Mouse (Mus musculus) activated CD4-positive, CD25-positive, alpha-beta regulatory T cell (primary cell): Measurements from ENCODE around the gene Fxr2. TPM values are rescaled to one million over a fixed set of nuclear protein-coding genes. Genes with fewer than 3 reads are reported as not detected.

Experiments used
- polyA plus RNA-seq, 2 experiments: library from polyadenylated mRNA; unstranded; fragments of 100-300 nt; shearing (Covaris generic); gene quantifications; one replicate each; pipeline ENCODE4 v1.2.1; 2017

Fxr2 gene
- 10 to 100 TPM; 49.1 to 52.6 TPM for polyA plus RNA-seq

GRCm38 (mm10) chr11:69632284-69633089 is at the start of gene Fxr2:
TSS of gene Fxr2 (plus strand) at chr11:69632990.

GRCm38 (mm10) chr11:69605726-69606490 is 26.9 kb upstream of the Fxr2 start, which contains the start of gene Atp1b2:
TSS of gene Atp1b2 (minus strand) at chr11:69605942.

GRCm38 (mm10) chr11:69617805-69618204 is 15.0 kb upstream of the Fxr2 start, which contains the start of gene Shbg:
TSS of gene Shbg (minus strand) at chr11:69617905.

GRCm38 (mm10) chr11:69621571-69622268 is 11.1 kb upstream of the Fxr2 start, which contains the start of gene Sat2:
TSS of gene Sat2 (plus strand) at chr11:69622024.

GRCm38 (mm10) chr11:69655264-69656064 is 22.7 kb downstream of the Fxr2 start, which contains the start of gene Sox15:
TSS of gene Sox15 (plus strand) at chr11:69655314.

GRCm38 (mm10) chr11:69662213-69662966 is 29.6 kb downstream of the Fxr2 start, which contains the start of gene Mpdu1:
TSS of gene Mpdu1 (minus strand) at chr11:69662642.

GRCm38 (mm10) chr11:69665961-69666664 is 33.3 kb downstream of the Fxr2 start, which contains the start of gene Cd68:
TSS of gene Cd68 (minus strand) at chr11:69666153.

GRCm38 (mm10) chr11:69672211-69672706 is 39.5 kb downstream of the Fxr2 start, which contains the start of gene Eif4a1:
TSS of gene Eif4a1 (minus strand) at chr11:69672423.

GRCm38 (mm10) chr11:69681314-69682208 is 48.8 kb downstream of the Fxr2 start, which contains the start of gene Senp3:
TSS of gene Senp3 (minus strand) at chr11:69682084.

GRCm38 (mm10) chr11:69685526-69686148 is 52.8 kb downstream of the Fxr2 start, which contains the start of gene Tnfsf13:
TSS of gene Tnfsf13 (minus strand) at chr11:69685784.

GRCm38 (mm10) chr11:69695361-69696181 is 62.8 kb downstream of the Fxr2 start, which contains the start of the genes Tnfsf12 and Tnfsfm13:
TSS of gene Tnfsf12 (minus strand) at chr11:69695849.
TSS of gene Tnfsfm13 (minus strand) at chr11:69696098.

Other genes starting within 250 kb of the Fxr2 start
- 100 to 1,000 TPM; 128 to 154 TPM for gene Naa38, start 237.5 kb upstream of the Fxr2 start, polyA plus RNA-seq
- gene Cyb5d1, start 237.4 kb upstream of the Fxr2 start, polyA plus RNA-seq = 10 to 100 TPM; 20.5 to 23.2 TPM
- gene Tmem88, start 234.8 kb upstream of the Fxr2 start, polyA plus RNA-seq = under 1 TPM; 0.14 to 0.22 TPM
- 1 to 10 TPM; 4.8 to 6.3 TPM for gene Kdm6b, start 219.3 kb upstream of the Fxr2 start, polyA plus RNA-seq
- under 1 TPM; 0.02 to 0.48 TPM for gene Dnah2, start 83.9 kb upstream of the Fxr2 start, polyA plus RNA-seq
- gene Efnb3, start 72.8 kb upstream of the Fxr2 start, polyA plus RNA-seq = under 1 TPM; 0.23 to 0.32 TPM
- 10 to 100 TPM; 19.2 to 31.5 TPM for gene Wrap53, start 52.7 kb upstream of the Fxr2 start, polyA plus RNA-seq
- gene Trp53, start 52.6 kb upstream of the Fxr2 start, polyA plus RNA-seq = 100 to 1,000 TPM; 162 to 242 TPM
- under 1 TPM in 1 of 2 experiments, not detected in 1; 0.14 TPM for gene Atp1b2, start 27.0 kb upstream of the Fxr2 start, polyA plus RNA-seq
- gene Shbg, start 15.1 kb upstream of the Fxr2 start, polyA plus RNA-seq = under 1 TPM in 1 of 2 experiments, not detected in 1; 0.32 TPM
- not detected for gene Sat2, start 11.0 kb upstream of the Fxr2 start, polyA plus RNA-seq
- not detected for gene Sox15, start 22.3 kb downstream of the Fxr2 start, polyA plus RNA-seq
- gene Mpdu1, start 29.7 kb downstream of the Fxr2 start, polyA plus RNA-seq = 10 to 100 TPM; 78.8 to 82.1 TPM
- gene Cd68, start 33.2 kb downstream of the Fxr2 start, polyA plus RNA-seq = 10 to 100 TPM in 1 of 2 experiments, 1 to 10 TPM in 1; 5.9 to 15.7 TPM
- gene Eif4a1, start 39.4 kb downstream of the Fxr2 start, polyA plus RNA-seq = 100 to 1,000 TPM; 550 to 657 TPM
- gene Senp3, start 49.1 kb downstream of the Fxr2 start, polyA plus RNA-seq = 10 to 100 TPM; 47.4 to 49.1 TPM
- gene Tnfsf13, start 52.8 kb downstream of the Fxr2 start, polyA plus RNA-seq = under 1 TPM; 0.13 to 0.34 TPM
- under 1 TPM; 0.31 to 0.42 TPM for gene Tnfsf12, start 62.9 kb downstream of the Fxr2 start, polyA plus RNA-seq
- under 1 TPM; 0.08 to 0.44 TPM for gene Tnfsfm13, start 63.1 kb downstream of the Fxr2 start, polyA plus RNA-seq
- 10 to 100 TPM; 30.9 to 45.6 TPM for gene Polr2a, start 125.6 kb downstream of the Fxr2 start, polyA plus RNA-seq
- not detected for gene Slc35g3, start 129.0 kb downstream of the Fxr2 start, polyA plus RNA-seq
- gene Zbtb4, start 132.9 kb downstream of the Fxr2 start, polyA plus RNA-seq = 1 to 10 TPM; 4.9 to 5.8 TPM
- gene Chrnb1, start 163.0 kb downstream of the Fxr2 start, polyA plus RNA-seq = 1 to 10 TPM; 1.6 to 3.6 TPM
- gene Fgf11, start 168.9 kb downstream of the Fxr2 start, polyA plus RNA-seq = not detected
- under 1 TPM in 1 of 2 experiments, not detected in 1; 0.38 TPM for gene Tmem102, start 172.6 kb downstream of the Fxr2 start, polyA plus RNA-seq
- not detected for gene Gm39566, start 182.3 kb downstream of the Fxr2 start, polyA plus RNA-seq
- not detected for gene Spem2, start 185.5 kb downstream of the Fxr2 start, polyA plus RNA-seq
- gene Spem1, start 189.2 kb downstream of the Fxr2 start, polyA plus RNA-seq = not detected
- gene Nlgn2, start 204.8 kb downstream of the Fxr2 start, polyA plus RNA-seq = under 1 TPM; 0.24 to 0.34 TPM
- 100 to 1,000 TPM; 109 to 131 TPM for gene Tmem256, start 205.5 kb downstream of the Fxr2 start, polyA plus RNA-seq
- gene Plscr3, start 213.4 kb downstream of the Fxr2 start, polyA plus RNA-seq = 10 to 100 TPM; 19.0 to 36.8 TPM
- gene Tnk1, start 225.7 kb downstream of the Fxr2 start, polyA plus RNA-seq = not detected
- gene Tmem95, start 245.0 kb downstream of the Fxr2 start, polyA plus RNA-seq = not detected
- 1 to 10 TPM in 1 of 2 experiments, under 1 TPM in 1; 0.39 to 3.3 TPM for gene Kctd11, start 248.4 kb downstream of the Fxr2 start, polyA plus RNA-seq